Mouse (Mus musculus) olfactory bulb, adult 2 months (tissue): ENCODE results near the gene 3100002H09Rik.

Source experiments
- CTCF ChIP-seq: fragments of 200-500 bp; IDR thresholded peaks from 2 replicates; pipeline ENCODE4 v1.5.1; 2012; ENCODE audit warnings: low read depth, mild to moderate bottlenecking, low read length, moderate library complexity; ENCODE audit not compliant: insufficient read depth
- POLR2A ChIP-seq: fragments of 200-500 bp; IDR thresholded peaks from 2 replicates; pipeline ENCODE4 v1.6.1; 2012; ENCODE audit warnings: mild to moderate bottlenecking, low read depth, low read length, moderate library complexity; ENCODE audit not compliant: insufficient read depth

DNA sequence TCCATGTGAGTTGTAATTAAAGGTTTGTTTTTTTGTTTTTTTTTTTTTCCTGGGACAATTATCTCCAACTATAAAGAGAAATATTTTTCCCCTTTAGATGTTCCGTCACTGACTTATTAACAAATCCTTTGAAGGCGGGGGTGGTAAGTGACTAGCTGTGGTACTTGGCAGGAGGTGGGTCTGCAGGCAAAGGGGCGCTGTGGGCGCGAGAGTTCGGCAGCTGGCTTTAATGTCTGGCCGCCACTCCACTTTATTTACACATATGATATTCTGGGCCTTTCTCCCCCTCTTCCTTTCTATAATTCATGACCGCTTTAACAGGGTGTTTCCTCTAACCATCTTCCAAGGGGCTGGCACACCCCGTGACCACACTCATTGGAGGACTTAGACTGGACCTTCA, 5.4 kb upstream of the 3100002H09Rik start:
- TF ChIP-seq CTCF: no peak
- TF ChIP-seq POLR2A: no peak
